Mouse (Mus musculus): ENCODE measurements around the gene Myoz1.

GRCm38 (mm10) chr14:20672990-20673389 lies 16.6 kb upstream of the Myoz1 start:
- TF ChIP-seq CTCF (IDR thresholded peaks at IDR 0.05; ENCODE audit: low read depth, low read length) (peak; percentile 17), POLR2A (IDR thresholded peaks at IDR 0.05; ENCODE audit: insufficient read depth, low read length) (no peak)
